Mouse (Mus musculus) midbrain, postnatal 0 days (tissue): Measurements from ENCODE around the gene Pak2. TPM values are rescaled to one million over a fixed set of nuclear protein-coding genes. Genes with fewer than 3 reads are reported as not detected.
"Not testable (repeated sequence)": the region's sequence is repeated elsewhere in the genome, so short reads cannot be mapped to it uniquely, and the experiment has no call there.

Experiments used
- ATAC-seq: fragments of 200-750 bp; cut with Nextera tagmentation; 2 replicates; pipeline ENCODE4 v1.8.0; 2017; ENCODE audit warnings: moderate number of reproducible peaks, mild to moderate bottlenecking, moderate TSS enrichment, moderate library complexity; ENCODE audit not compliant: low FRiP score
- DNase-seq: peaks from one replicate; pipeline ENCODE4 v3.0.0-alpha.2; 2015; ENCODE audit warnings: low spot score
- H3K27ac ChIP-seq: fragments of 300-500 bp; sonication (generic); 2 replicates; pipeline ENCODE4 v1.5.1; 2014; ENCODE audit warnings: low read depth, mild to moderate bottlenecking, low read length, mixed read lengths
- H3K27me3 ChIP-seq: fragments of 300-500 bp; sonication (generic); 2 replicates; pipeline ENCODE4 v1.6.1; 2014; ENCODE audit warnings: low read length, control low read depth, mixed read lengths; ENCODE audit not compliant: insufficient read depth
- H3K36me3 ChIP-seq: fragments of 300-500 bp; sonication (generic); 2 replicates; pipeline ENCODE4 v1.6.1; 2014; ENCODE audit warnings: low read length, control low read depth, mixed read lengths; ENCODE audit not compliant: insufficient read depth
- H3K4me1 ChIP-seq: fragments of 300-500 bp; sonication (generic); 2 replicates; pipeline ENCODE4 v1.6.1; 2014; ENCODE audit warnings: mild to moderate bottlenecking, control low read depth, antibody characterized with exemption, low read length, mixed read lengths; ENCODE audit not compliant: insufficient read depth
- H3K4me2 ChIP-seq: fragments of 300-500 bp; sonication (generic); 2 replicates; pipeline ENCODE4 v1.6.1; 2014; ENCODE audit warnings: low read depth, mild to moderate bottlenecking, low read length, mixed read lengths; ENCODE audit not compliant: poor library complexity, severe bottlenecking
- H3K4me3 ChIP-seq: fragments of 300-500 bp; sonication (generic); 2 replicates; pipeline ENCODE4 v1.5.1; 2014; ENCODE audit warnings: low read depth, mild to moderate bottlenecking, low read length, moderate library complexity
- H3K9ac ChIP-seq: fragments of 300-500 bp; sonication (generic); replicated peaks from 2 replicates; pipeline ENCODE4 v1.6.1; 2014; ENCODE audit warnings: mild to moderate bottlenecking, low read length, moderate library complexity, mixed read lengths; ENCODE audit not compliant: poor library complexity, severe bottlenecking
- H3K9me3 ChIP-seq: fragments of 300-500 bp; sonication (generic); 2 replicates; pipeline ENCODE4 v1.6.1; 2016; ENCODE audit warnings: low read length, control low read depth
- CTCF ChIP-seq: IDR thresholded peaks from 2 replicates; pipeline ENCODE4 v1.5.1; 2016; ENCODE audit warnings: antibody characterized with exemption, mild to moderate bottlenecking
- WGBS: fragments of 180-500 bp; shearing (Covaris S2); extraction: QIAGEN DNeasy Blood & Tissue Kit; methylation state at CpG from one replicate; pipeline ENCODE4 v1.1.7; 2014; 5-methylcytosine and 5-hydroxymethylcytosine counted together
- polyA plus RNA-seq: library from polyadenylated mRNA; unstranded; fragments of >200 nt; fragmentation: Nextera tagmentation; extraction: Ambion mirVana; gene quantifications from 2 replicates; pipeline ENCODE4 v1.2.1, GENCODE M21; 2015
- total RNA-seq: library from RNA; depleted of rRNA; stranded (reverse); fragments of >200 nt; gene quantifications from 2 replicates; pipeline ENCODE4 v1.2.3, GENCODE M21; 2014

Gene Pak2
- total and polyA plus RNA-seq, 2 experiments from 2014 or later: 26.0 to 35.3 TPM

DNA sequence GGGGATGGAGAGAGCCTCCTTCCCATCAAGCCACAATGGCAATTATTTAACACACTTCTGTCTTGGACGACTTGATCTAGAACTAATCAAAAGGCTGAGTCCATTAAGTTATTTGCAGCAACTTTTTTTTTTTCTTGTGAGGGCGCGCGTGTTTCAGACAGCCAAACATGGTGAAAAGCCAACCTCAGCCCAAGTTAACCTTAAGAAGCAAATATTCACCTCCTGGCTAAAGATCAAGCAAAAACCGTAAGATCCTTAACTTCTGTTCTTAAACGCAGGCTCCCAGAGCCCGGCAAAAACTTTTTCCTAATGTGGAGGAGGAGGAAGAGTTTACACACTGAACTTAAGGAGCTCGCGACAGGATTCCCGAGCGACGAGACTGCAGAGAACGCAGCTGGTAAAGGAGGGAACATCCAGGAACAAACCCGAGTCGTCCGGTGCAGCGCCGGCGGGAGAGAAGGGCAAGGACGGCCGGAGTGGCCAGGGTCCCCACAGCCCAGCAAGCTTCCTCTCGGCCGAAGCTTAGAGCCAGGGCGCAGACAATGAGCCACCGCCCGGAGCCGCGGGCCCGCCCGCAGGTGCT lies 643 bp downstream of the Pak2 start:
- Histone ChIP-seq H3K27ac (peak overlapping the region; percentile 85), H3K9ac (peak overlapping the region; percentile 92), H3K4me2 (peak overlapping the region; percentile 64), H3K36me3 (peaks cover 3% of the 10 kb centered on the region; the same call in 1 of the 2 replicates), H3K9me3 (no peaks in the 10 kb centered on the region), H3K4me1 (peaks cover 9% of the 10 kb centered on the region; the same call in 1 of the 2 replicates), H3K4me3 (peak overlapping the region; percentile 100), H3K27me3 (no peaks in the 10 kb centered on the region)
- TF ChIP-seq CTCF: no peak
- DNase-seq (peak; percentile 43), ATAC-seq (peak; percentile 71)
- WGBS: under 1% methylated on average over 29 of the region's 30 CpGs

GRCm38 (mm10) chr16:32077648-32078407 lies 1.3 kb downstream of the Pak2 start:
- Histone ChIP-seq H3K4me2 (peak overlapping the region; percentile 64), H3K9me3 (no peaks in the 10 kb centered on the region), H3K4me1 (peaks cover 9% of the 10 kb centered on the region; the same call in 1 of the 2 replicates), H3K4me3 (peak overlapping the region; percentile 100), H3K36me3 (no peaks in the 10 kb centered on the region), H3K9ac (peak overlapping the region; percentile 92; the same call in 1 of the 2 replicates), H3K27me3 (no peaks in the 10 kb centered on the region), H3K27ac (no peak overlapping the region)
- no peak for DNase-seq
- ATAC-seq: no peak
- WGBS: 9% methylated on average over 13 of the region's 13 CpGs
- TF ChIP-seq CTCF: no peak

DNA sequence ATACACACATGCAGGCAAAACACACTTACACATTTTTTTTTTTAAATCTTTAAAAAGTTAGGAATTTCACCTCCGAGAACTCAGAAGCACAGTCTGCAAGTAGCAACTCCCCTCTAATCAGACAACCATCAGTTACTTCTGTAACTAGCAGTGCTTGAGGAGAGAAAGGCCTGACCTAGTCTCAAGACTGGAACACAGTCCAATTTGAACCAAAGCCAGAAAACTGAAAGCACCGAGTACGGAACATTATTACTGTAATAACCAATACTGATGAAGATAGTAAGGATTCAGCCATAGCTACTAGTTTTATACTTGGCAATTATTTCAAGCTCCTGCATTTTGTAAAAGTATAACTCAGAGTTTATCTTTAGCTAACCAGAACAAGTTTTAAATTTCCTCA lies 2.7 kb downstream of the Pak2 start:
- Histone ChIP-seq H3K27ac (no peak overlapping the region), H3K4me3 (no peak overlapping the region), H3K9me3 (no peaks in the 10 kb centered on the region), H3K4me1 (peaks cover 9% of the 10 kb centered on the region; the same call in 1 of the 2 replicates), H3K9ac (no peak overlapping the region), H3K27me3 (no peaks in the 10 kb centered on the region), H3K4me2 (no peak overlapping the region), H3K36me3 (no peaks in the 10 kb centered on the region)
- TF ChIP-seq CTCF: no peak
- ATAC-seq (no peak), DNase-seq (no peak)
- 75% methylated on average over 3 of the region's 3 CpGs for WGBS

DNA sequence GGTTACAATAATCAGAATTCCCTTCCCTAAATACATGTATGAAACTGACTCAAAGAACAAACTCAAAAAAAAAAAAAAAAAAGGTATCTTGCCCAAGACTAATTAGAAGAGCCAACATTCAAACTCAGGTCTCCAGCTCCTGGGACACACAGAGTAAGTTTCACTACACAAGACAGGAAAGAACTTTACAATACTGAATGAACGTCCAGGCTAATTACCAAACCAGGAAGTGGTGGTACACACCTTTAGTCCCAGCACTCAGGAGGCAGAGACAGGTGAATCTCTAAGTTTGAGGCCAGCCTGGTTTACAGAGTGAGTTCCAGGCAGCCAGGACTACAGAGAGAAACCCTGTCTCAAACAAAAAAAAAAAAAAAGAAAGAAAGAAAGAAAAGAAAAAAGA lies 3.4 kb downstream of the Pak2 start:
- Histone ChIP-seq H3K4me2 (no peak overlapping the region), H3K9ac (no peak overlapping the region), H3K4me3 (no peak overlapping the region), H3K36me3 (no peaks in the 10 kb centered on the region), H3K9me3 (no peaks in the 10 kb centered on the region), H3K27ac (no peak overlapping the region), H3K4me1 (peaks cover 9% of the 10 kb centered on the region; the same call in 1 of the 2 replicates), H3K27me3 (no peaks in the 10 kb centered on the region)
- ATAC-seq (no peak), DNase-seq (no peak)
- WGBS: 62% methylated on average over 1 of the region's 1 CpGs
- TF ChIP-seq CTCF: no peak

DNA sequence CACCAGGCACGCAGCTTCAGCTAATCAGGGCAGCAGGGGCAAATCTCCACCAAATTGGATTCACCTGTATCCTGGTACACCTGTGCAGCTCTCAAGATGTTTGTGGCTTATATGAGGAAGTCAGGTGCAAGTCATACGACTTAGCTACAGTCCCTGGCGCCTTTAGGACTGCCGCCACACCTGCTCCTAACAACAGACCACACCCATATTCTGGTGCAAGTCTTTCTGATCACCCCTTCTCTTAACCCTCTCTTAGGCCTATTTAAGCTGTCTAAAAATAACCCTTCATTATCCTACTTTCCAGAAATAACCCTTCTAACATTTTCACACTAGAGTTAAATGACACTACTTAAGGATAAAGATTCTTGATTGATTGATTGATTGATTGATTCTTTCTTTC lies 9.1 kb downstream of the Pak2 start:
- H3K4me3 ChIP-seq, H3K9ac ChIP-seq, ATAC-seq, H3K4me2 ChIP-seq, H3K27ac ChIP-seq, H3K9me3 ChIP-seq, H3K27me3 ChIP-seq, H3K4me1 ChIP-seq, H3K36me3 ChIP-seq, DNase-seq: not testable (repeated sequence)
- WGBS: 86% methylated on average over 3 of the region's 4 CpGs
